Mouse (Mus musculus) neural tube, embryonic 11.5 days (tissue): ENCODE results near the gene Slfn1. TPM values are rescaled to one million over a fixed set of nuclear protein-coding genes. Genes with fewer than 3 reads are reported as not detected.
"Not testable (repeated sequence)": the region's sequence is repeated elsewhere in the genome, so short reads cannot be mapped to it uniquely, and the experiment has no call there.

Experiments
- ATAC-seq: fragments of 200-750 bp; cut with Nextera tagmentation; 2 replicates; pipeline ENCODE4 v1.8.0; 2017; ENCODE audit warnings: moderate number of reproducible peaks, mild to moderate bottlenecking, moderate TSS enrichment, moderate library complexity; ENCODE audit not compliant: insufficient read depth, low FRiP score, low TSS enrichment
- DNase-seq: peaks from one replicate; pipeline ENCODE4 v3.0.0-alpha.2; 2015; ENCODE audit warnings: low spot score
- H3K27ac ChIP-seq: fragments of 300-500 bp; sonication (generic); 2 replicates; pipeline ENCODE4 v1.5.1; 2014; ENCODE audit warnings: low read depth, mild to moderate bottlenecking, low read length
- H3K27me3 ChIP-seq: fragments of 300-500 bp; sonication (generic); 2 replicates; pipeline ENCODE4 v1.6.1; 2014; ENCODE audit warnings: mild to moderate bottlenecking, low read length, mixed read lengths; ENCODE audit not compliant: control insufficient read depth, insufficient read depth
- H3K36me3 ChIP-seq: fragments of 300-500 bp; sonication (generic); 2 replicates; pipeline ENCODE4 v1.6.1; 2014; ENCODE audit warnings: mild to moderate bottlenecking, low read length, moderate library complexity, mixed read lengths; ENCODE audit not compliant: control insufficient read depth, insufficient read depth
- H3K4me1 ChIP-seq: fragments of 300-500 bp; sonication (generic); 2 replicates; pipeline ENCODE4 v1.6.1; 2014; ENCODE audit warnings: low read length, mixed read lengths; ENCODE audit not compliant: control insufficient read depth, insufficient read depth
- H3K4me2 ChIP-seq: fragments of 300-500 bp; sonication (generic); 2 replicates; pipeline ENCODE4 v1.6.1; 2014; ENCODE audit warnings: low read depth, mild to moderate bottlenecking, moderate library complexity
- H3K4me3 ChIP-seq: fragments of 300-500 bp; sonication (generic); 2 replicates; pipeline ENCODE4 v1.5.1; 2014; ENCODE audit warnings: low read depth, low read length
- H3K9ac ChIP-seq: fragments of 300-500 bp; sonication (generic); 2 replicates; pipeline ENCODE4 v1.6.1; 2014; ENCODE audit warnings: mild to moderate bottlenecking, low read length
- H3K9me3 ChIP-seq: fragments of 300-500 bp; sonication (generic); 2 replicates; pipeline ENCODE4 v1.6.1; 2016; ENCODE audit warnings: low read length; ENCODE audit not compliant: control insufficient read depth
- WGBS: fragments of 180-500 bp; shearing (Covaris S2); extraction: QIAGEN DNeasy Blood & Tissue Kit; methylation state at CpG from one replicate; pipeline ENCODE4 v1.1.7; 2014; 5-methylcytosine and 5-hydroxymethylcytosine counted together
- polyA plus RNA-seq: library from polyadenylated mRNA; unstranded; fragments of >200 nt; fragmentation: Nextera tagmentation; extraction: Ambion mirVana; gene quantifications from 2 replicates; pipeline ENCODE4 v1.2.1, GENCODE M21; 2014

Slfn1 gene
- polyA plus RNA-seq, 1 experiment from 2014 or later: not detected

DNA sequence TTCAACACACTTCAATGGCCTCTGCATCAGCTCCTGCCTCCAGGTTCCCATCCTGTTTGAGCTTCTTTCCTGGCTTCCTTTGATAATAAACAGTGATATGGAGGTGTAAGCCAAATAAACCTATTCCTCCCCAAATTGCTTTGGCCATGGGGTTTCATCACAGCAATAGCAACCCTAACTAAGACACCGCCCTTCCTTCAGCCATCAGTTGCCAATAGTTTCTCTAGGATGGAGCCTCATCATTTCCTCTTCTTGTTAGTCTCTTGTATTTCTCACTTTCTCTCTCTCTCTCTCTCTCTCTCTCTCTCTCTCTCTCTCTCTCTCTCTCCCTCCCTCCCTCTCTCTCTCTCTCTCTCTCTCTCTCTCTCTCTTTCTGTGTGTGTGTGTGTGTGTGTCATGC, 32.3 kb downstream of the Slfn1 start:
- WGBS: no CpG with 5 or more reads among the region's 1 CpGs
- not testable (repeated sequence) for H3K4me2 ChIP-seq, H3K9me3 ChIP-seq, H3K36me3 ChIP-seq, ATAC-seq, H3K4me1 ChIP-seq, H3K27ac ChIP-seq, H3K4me3 ChIP-seq, DNase-seq, H3K9ac ChIP-seq, H3K27me3 ChIP-seq

Other genes with a start within 250 kb of the Slfn1 start
- 10.2 and 11.9 TPM in 2 replicates for gene Rffl, start 245.6 kb upstream of the Slfn1 start, polyA plus RNA-seq
- gene Rad51d, start 226.2 kb upstream of the Slfn1 start, polyA plus RNA-seq: 14.8 and 17.9 TPM in 2 replicates
- 0.13 and 0.39 TPM in 2 replicates for gene Fndc8, start 224.7 kb upstream of the Slfn1 start, polyA plus RNA-seq
- gene Nle1, start 208.4 kb upstream of the Slfn1 start, polyA plus RNA-seq: 28.8 and 29.9 TPM in 2 replicates
- 7.5 and 8.3 TPM in 2 replicates for gene Unc45b, start 206.3 kb upstream of the Slfn1 start, polyA plus RNA-seq
- 0.74 and 0.86 TPM in 2 replicates for gene Slfn5, start 165.5 kb upstream of the Slfn1 start, polyA plus RNA-seq
- 7.2 and 9.8 TPM in 2 replicates for gene Slfn9, start 125.0 kb upstream of the Slfn1 start, polyA plus RNA-seq
- 0.14 and 0.19 TPM in 2 replicates for gene Slfn8, start 96.0 kb upstream of the Slfn1 start, polyA plus RNA-seq
- 1.4 and 1.5 TPM in 2 replicates for gene Slfn2, start 51.7 kb upstream of the Slfn1 start, polyA plus RNA-seq
- not detected in 2 replicates for gene Slfn4, start 58.3 kb downstream of the Slfn1 start, polyA plus RNA-seq
- gene Slfn3, start 74.5 kb downstream of the Slfn1 start, polyA plus RNA-seq: not detected in 2 replicates
- gene Slfn14, start 169.9 kb downstream of the Slfn1 start, polyA plus RNA-seq: 0.82 and 1.1 TPM in 2 replicates
- gene Ap2b1, start 182.2 kb downstream of the Slfn1 start, polyA plus RNA-seq: 134 and 137 TPM in 2 replicates
- gene Pex12, start 185.7 kb downstream of the Slfn1 start, polyA plus RNA-seq: 17.0 and 17.9 TPM in 2 replicates